Mouse (Mus musculus): ENCODE measurements around the gene Fads3. TPM values are rescaled to one million over a fixed set of nuclear protein-coding genes. Genes with fewer than 3 reads are reported as not detected.

Fads3 gene
- total RNA-seq, 1 experiment from 2014 or later, result 11.3 TPM

DNA sequence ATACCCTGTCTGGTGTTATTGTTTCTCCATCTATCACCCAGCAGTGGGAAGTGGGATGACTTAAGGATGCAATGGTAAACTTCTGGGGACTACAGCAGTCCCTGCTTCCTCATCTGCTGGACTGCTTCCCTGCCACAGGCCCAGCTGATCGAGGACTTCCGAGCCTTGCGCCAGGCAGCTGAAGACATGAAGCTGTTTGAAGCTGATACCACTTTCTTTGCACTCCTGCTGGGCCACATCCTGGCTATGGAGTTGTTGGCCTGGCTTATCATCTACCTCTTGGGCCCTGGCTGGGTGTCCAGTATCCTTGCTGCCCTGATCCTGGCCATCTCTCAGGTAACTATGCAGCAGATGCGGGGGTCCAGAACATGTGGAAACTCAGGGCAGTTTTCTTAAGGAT, 11.3 kb downstream of the Fads3 start:
- DNase-seq, result no peak

DNA sequence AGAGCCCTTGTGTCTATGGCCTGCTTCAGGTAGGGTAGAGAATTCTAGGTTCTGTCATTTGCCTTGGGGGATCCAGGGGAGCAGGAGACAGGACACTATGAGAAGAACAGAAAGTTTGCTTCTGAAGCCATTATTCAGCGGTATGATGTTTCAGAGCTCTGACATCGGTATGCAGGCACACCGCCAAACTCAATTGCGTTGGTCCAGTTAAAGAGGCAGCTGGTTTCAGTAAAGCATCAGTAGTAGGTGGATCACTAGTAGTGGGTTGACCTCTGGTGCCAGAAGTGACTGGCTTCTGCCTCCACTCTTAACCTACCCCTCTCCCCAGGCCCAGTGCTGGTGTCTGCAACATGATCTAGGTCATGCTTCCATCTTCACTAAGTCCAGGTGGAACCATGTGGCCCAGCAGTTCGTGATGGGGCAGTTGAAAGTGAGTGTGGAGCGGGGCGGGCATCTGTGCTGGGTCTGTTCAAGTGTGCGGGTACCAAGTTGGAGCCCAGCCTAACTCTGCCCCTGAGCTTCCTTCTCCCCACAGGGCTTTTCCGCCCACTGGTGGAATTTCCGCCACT, 12.4 kb downstream of the Fads3 start:
- DNase-seq, result peak; percentile 75

DNA sequence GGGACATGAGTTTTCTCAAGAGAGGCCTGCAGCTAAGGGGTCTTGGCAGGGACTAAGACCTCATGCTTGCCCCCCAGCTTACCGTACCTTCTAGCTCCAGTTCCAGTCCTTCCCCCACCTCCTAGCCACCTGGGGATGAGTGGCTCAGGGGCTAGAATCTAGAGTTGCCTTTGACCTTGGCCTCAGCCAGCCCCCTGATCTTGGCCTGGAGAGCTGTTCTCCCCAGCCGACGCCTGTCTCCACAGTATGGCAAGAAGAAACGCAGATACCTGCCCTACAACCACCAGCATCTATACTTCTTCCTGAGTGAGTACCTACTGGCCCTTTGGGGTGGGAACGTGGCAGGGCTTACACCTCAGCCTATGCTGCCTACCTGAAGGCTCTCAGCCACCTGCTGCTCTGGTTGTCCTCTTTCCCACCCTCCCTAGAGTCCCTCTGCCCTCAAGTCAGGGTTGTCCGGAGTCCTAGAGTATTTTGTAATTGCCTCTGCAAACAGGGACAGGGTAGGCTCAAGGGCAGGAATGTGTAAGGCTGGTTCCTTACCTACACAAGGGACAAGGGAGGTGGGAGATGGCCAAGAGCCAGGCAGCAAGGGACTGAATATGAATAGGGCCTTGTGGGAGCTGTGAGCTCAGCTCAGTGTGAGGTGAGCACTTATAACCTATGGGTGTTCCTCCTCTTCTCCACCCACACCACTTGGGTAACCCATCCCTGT, 13.1 kb downstream of the Fads3 start:
- DNase-seq, result peak; percentile 29

DNA sequence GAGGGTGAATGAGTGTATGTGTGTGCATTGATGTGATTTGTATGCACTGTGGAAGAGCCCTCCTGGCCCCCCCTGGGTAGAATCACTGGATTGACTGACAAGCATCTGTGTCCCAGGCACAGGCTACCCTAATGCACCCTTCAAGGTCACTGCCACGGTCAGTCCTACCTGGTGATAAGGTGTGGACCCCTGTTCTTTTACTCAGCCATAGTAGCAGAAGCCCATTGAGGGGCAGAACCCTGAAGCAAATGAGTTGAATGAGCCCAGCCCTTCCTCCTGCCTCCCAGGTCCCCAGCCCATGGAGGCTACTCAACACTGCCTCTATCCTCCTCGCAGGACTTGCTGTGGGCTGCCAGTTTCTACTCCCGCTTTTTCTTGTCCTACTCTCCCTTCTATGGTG, 13.9 kb downstream of the Fads3 start:
- DNase-seq, result peak; percentile 29

DNA sequence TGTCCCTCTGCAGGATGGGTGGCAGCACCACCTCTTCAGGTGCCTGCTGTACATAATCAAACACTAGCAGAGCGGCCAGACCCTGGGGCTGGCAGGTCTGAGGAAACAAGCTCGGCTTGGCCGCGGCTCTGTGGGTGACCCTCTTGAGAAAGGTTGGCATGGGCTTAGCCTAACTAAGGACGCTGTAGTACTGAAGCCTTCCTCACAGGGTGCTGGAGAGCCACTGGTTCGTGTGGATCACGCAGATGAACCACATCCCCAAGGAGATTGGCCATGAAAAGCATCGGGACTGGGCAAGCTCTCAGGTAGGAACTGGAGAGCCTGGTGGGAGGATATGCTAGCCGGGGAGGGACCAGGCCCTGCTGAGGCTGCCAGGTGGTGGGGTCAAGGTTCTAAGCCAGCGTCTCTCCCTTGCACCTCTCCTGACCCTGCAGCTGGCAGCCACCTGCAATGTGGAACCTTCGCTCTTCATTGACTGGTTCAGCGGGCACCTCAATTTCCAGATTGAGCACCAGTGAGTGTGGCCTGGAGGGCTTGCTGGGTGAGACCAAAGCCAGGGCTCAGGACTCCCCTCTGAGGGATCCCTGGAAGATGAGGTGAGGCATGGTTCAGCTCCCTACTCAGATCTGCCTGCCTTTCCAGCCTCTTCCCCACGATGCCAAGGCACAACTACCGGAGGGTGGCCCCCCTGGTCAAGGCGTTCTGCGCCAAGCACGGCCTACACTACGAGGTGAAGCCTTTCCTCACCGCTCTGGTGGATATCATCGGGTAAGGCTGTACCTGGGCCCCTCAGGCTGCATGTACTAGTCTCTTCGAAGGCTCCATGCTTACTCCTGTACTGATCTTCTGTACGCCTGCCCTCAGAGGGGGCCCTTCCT, 14.7 kb downstream of the Fads3 start:
- DNase-seq, result peak; percentile 49

DNA sequence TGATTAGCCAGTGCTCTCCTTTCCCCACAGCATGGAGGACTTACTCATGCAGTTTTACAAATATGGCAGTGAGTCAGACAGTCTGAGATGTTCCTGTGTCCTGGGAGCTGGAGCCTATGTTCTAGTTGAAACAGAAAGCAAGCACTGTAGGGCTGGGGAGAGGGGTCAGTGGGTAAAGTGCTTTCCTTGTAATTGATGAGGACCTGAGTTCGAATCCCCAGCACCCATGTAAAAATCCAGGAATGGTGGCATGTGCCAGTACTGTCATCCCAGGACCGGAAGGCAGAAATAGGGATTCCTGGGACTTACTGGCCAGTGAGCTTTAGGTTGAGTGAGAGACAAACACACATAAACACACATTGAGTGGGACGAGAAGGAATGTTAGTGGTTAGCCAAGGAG, 15.3 kb downstream of the Fads3 start:
- DNase-seq, result no peak

DNA sequence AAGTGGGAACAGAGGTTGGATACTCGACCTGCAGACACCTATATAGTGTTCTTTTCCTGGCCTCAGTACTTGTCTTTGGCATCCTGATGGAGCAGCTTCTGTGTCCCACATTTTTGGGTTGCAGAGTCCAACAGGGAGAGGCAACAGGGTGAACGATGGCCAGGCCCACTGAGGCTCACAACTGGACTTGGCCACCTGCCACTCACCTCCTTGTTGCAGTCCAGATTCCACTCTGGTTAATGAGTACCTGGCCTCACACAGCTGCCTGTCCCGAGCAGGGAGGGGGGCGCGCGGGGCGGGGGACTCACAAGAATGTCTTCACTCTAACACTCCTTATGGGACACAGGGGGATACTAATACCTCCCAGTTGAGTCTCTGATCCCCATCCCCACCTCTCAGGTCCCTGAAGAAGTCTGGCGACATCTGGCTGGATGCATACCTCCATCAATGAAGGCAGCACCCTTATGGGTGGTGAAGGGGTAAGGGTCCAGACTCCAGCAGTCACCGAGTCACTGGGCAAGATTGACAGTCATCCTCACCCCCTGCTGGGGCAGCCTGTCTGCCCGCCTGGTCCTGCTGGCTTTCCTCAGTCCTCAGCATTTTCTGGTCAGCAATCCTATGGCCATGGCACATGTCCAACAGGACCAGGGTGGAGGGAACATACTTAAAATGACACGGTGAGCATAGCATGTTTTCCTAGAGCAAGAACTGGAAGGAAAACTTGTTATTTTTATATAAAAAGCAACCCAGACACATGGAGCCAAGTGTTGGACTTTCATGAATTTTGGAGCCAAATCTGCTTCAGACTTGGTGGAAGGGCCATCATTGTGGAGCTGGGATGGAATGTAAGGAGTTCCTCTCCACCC, 16.4 kb downstream of the Fads3 start:
- DNase-seq, result peak; percentile 25

DNA sequence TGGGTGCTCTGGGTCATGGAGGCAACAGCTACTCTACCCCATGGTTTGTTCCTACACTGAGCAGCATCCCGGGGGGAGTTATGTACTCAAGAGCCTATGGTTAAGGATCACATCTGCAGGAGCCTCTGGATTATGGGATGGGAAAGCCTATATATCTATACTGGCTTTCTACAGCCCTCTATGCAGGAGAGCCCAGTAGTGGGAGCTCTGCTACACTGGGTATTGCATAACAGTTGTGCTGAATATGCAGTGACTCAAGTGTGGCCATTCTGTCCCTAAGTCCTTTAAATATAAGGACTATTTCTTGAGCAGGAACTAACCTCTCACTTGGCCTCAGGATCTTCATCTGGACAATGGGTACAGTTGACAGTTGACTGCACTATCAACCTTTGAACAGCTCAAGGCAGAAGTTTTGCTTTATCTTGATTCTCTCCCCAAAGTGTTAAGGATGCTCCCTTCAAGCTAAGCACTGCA, 17.0 kb downstream of the Fads3 start:
- no peak for DNase-seq

DNA sequence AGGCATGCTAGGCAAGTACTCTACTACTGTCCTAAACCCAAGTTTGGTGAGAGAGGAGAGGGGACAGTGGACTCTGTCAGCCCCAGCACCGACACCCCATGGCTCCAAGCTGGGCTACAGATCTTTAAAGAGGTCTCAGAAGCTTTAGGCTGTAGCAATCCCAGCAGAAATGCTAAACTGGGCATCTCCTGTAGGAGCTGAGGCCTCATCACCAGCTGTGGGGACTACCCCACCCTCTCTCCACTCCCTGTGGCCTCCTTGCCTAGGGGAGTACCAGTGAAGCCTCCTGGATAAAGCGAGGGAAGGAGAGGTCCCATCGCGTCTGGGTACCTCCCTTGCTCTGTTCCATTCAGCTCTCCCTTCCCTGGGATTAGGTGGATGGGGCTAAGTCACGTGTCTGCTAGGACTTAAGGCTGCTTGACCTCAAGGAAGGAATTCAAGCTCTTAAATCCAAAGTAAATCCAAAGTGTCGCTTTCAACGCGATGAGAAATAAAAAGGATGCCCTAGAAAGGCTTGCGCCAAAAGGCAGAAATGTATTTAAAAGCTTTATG, 17.6 kb downstream of the Fads3 start:
- no peak for DNase-seq

DNA sequence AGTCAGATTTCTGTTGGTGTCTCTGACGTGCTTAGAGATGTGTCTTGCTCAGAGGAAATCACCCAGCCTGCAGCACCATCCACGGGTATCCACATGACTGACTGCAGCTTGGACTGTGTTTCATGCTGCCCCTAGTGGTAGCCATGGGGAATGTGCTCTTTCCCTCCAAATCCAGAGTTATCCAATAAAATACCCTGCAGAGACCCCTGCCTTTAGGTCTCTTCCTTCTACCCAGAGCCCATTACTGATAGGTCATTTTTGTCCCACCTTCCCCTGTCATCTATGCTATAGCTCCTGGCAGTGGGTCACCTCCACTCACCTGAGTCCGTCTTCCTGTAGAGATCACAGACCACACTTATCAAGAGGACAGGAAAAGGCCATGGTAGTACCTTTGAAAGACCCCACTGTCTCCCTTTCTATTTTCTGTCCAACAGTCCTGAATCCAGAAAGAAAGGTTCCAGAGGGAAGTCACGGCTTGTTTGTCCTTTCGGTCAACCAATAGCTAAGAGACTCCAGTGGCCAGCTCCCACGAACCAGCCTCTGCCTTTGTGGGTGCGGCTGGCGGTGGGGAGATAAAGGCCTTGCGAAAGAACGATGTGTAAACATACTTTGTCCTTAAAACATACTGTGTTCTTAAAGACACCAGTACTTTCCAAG, 18.7 kb downstream of the Fads3 start:
- peak; percentile 62 for DNase-seq

DNA sequence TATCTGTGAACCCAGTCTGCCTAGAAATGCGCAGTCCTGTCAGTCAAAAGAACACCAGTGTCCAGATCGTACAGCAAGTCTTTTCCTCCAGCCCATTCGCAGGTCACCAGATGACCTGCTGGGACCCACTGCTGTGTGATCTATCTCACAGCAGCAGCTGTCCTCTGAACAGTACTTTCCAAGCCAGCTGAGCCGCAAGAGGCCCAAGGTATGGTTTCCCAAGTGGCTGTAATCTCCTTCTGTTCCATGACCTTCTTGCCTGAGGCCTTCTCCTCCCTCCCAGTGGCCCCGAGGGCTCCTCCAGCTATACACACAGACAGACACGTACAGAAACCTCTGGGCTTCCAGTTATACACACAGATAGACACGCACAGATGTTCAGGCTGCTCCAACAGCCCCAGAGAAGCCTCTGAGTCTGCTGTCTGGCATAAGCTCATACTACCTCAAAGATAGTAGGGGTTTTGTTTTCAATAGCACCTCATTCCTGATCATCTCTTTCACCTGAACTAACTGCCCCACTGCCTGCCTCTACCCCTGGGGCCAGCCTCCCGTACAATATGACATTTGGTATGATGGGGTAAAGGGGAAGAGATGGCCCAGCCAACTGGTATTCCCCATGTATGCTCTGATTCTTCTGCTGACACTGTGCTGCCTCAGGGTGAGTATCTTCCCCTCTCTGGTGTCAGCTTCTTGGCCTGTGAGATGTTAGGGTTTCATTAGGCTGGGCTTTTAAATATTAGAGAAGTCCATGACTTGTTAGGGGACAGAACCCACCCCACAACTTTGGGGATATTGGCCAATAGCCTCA, 19.6 kb downstream of the Fads3 start:
- peak; percentile 42 for DNase-seq

DNA sequence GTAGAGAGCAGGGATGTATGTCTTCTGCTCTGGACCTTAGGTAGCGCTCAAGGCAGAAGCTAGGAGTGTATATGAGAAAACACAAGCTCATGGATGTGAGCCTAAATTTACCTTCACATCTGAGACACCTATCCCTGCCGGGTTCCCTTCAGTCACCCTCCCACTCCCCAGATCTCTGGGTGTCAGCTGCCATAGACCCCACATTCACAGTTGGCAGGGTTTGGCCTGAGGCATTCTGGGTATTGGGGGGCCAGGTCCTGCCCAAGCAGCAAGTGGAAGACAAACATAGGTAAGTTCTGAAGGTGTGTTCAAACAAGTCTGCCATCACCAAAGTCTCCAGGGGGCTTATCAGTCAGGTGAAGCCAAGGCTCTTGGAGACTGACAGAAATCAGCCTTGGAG, 20.3 kb downstream of the Fads3 start:
- DNase-seq, result no peak

DNA sequence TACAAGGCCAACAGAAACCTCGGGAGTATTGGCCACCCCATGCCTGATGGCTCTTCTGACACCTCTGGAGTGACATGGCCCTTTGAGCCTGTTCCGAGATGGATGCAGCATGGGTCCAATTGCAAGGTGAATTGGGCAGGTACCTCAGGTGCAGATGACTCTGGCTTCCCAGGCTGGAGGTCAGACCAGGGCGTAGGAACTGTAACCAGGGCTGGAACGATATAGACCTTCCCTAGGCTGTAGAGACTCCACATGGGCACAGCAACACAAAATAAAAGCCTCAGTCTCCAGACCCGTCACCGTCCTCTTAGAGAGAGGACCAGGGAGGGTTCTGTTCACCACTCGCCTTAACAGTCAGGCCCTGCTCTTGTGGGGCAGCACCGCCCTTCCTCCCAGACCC, 20.9 kb downstream of the Fads3 start:
- no peak for DNase-seq

DNA sequence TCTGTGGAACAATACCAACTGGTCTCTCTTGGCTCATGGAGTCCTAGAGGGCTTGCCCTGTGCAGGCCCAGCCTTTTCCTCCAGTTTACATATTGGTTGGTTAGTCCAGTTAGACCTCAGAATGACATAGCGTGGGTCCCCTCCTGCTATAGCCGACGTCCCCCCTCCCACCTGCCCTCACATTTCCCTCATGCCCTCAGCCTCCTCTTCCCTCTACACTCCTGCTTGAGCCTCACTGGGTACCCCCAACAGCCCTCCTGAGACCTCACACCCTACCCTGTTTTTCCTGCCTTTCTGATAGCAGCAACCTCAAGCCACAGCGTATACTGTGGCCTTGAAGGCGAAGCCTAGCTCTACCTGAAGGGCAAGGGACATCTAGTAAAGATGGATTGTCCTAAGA, 21.5 kb downstream of the Fads3 start:
- no peak for DNase-seq

DNA sequence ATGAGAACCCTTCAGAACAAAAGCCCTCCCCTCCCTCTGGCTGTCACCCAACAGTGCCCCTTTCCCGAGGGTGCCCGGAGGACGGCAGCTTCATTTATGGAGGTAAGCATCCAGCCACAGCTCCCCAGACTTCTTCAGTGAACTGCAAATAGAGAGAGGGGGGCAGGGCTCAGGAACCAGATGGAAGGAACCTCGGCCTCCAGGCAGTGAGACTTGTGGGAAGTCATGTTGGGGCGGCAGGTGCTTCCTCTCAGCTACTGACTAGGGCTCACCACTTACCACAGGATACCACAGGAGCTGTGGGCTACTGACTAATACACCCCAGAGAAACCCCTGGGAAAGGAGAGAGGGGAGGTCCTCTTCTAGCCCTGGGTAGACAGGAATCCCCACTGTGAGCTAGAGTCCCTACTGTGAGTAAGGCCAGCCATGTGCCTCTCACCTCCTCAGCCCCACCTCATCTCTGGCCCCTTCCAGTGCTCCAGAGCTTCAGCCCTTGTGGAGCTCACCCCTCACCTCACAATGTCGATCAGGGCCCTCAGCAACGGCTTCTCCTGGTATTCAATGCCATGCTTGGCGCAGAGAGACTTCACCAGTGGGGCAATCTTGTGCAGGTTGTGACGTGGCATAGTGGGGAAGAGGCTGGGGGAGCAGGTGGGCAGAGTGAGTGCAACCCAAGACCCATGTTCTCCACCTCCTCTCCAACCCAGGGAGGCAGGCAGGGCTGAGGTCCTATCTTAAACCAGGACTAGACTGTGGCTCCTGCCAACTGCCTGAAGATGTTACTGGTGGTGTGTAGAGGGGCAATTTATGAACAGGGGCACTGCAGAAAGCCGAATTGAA, 23.0 kb downstream of the Fads3 start:
- DNase-seq, result no peak

DNA sequence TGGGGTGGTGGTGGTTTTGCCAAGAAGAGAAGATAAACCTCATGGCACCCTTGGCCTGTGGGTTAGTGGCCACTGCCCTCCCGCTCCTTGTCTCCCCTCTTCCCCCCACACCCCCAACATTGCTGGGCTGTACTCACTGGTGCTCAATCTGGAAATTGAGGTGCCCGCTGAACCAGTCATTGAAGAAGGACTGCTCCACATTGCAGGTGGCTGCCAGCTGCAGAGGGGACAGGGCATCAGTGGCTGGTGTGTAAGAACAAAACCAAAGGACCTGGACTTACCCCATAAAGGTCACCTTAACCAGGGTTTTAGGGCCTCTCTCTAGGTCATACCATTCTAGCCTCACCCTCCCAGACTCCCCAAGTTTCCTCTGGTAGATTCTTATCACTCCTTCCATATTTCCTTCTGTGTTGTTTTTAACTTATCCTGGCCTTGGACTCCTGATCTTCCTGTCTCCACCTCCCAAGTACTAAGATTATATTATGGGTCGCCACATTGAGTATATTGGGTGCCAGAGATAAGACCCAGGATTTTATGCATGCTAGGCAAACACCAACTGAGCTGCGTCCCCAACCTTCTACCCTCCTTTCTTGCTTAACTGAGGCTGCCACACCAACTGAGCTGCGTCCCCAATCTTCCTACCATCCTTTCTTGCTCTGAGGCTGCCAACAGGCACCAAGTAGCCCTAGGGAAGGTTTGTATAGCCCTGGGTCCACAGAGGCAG, 24.3 kb downstream of the Fads3 start:
- DNase-seq, result no peak

DNA sequence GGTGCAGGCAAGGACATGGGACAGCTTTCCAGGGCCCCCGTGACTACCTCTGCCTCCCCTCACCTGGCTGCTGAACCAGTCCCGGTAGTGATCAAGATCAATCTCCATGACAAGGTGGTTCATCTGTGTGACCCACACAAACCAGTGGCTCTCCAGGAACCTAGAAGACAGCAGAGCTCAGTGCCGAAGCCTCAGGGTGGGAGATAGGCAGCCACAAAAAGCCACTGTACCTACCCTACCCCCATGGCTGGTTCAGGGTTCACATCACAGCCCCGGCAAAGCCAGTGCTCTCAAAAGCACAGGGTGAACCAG, 24.8 kb downstream of the Fads3 start:
- DNase-seq, result no peak

DNA sequence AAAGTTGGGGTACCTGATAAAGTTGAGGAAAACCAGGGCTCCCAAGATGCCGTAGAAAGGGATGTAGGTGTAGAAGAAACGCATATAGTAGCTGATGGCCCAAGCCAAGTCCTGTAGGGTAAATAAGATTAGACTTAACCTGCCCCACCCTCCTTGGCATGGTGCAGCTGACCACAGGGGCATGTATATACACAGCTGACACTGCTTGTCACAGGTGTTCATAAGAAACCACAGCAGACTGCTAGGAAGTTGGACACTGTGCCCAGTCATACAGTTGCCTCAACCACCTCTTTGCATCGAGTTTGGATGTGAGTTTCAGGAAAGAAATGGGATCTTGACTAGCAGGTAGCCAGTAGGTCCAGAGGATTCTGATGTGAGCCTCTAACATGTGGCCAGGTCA, 25.1 kb downstream of the Fads3 start:
- DNase-seq, result no peak

DNA sequence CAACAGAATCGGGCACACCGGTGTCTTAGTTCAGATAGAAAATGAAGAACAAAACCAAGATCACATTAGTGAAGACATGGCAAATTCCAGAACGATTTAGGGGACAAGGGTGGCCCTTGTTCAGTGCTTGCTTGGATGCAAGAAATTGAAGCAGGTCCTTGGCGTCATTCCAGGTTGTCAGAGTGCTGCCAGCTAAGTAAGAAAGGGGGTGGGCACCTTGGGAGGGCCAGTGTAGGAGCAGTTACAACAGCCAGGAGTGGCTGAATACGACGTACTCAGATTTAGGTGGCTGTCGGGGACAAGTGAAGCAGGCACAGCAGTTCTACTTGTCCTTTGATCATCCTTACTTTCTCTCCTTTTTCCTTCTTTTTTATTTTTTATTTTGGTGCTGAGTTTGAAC, 26.3 kb downstream of the Fads3 start:
- peak; percentile 41 for DNase-seq

Measured in adrenal gland, postnatal 14 days (tissue).